Mouse (Mus musculus): ENCODE measurements around the gene Psme1. TPM values are rescaled to one million over a fixed set of nuclear protein-coding genes. Genes with fewer than 3 reads are reported as not detected.
A peak's percentile ranks its signal among the peaks of the same experiment; 100 is the strongest.

Gene Psme1
- total and polyA plus RNA-seq, 2 experiments from 2014 or later: 128 to 244 TPM

DNA sequence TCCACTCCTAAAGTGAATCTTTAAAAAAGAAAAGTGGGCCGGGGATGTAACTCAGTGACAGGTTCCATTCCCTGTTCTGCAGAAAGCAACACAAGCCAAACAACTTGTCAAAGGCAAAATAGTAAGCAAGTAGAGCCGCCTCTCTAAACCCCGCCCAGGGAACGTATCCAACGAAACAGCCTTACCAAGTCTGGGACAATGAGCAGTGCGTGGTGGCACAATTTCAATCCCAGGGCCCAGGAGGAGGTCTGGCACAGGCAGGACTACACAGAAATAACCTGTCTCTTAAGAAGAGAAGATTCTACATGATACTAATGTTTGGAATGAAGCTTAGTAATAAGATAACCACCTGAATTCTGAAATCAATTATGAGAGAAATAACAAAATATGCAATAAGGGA is 27.7 kb upstream of the Psme1 start:
- TF ChIP-seq CTCF (IDR thresholded peaks at IDR 0.05; ENCODE audit: low read depth): no peak
- ATAC-seq: no peak
- WGBS: 65% methylated on average over 6 of the region's 6 CpGs
- Histone ChIP-seq H3K27ac (no peak overlapping the region), H3K4me3 (ENCODE audit: low read length) (no peak overlapping the region), H3K9me3 (ENCODE audit: low read length) (no peaks in the 10 kb centered on the region), H3K4me1 (ENCODE audit: insufficient read depth, low read length) (no peaks in the 10 kb centered on the region), H3K9ac (replicated peaks; ENCODE audit: low read length) (no peak overlapping the region), H3K27me3 (ENCODE audit: insufficient read depth, low read length) (no peaks in the 10 kb centered on the region), H3K4me2 (ENCODE audit: low read depth, low read length) (no peak overlapping the region), H3K36me3 (ENCODE audit: insufficient read depth, low read length) (peaks cover 18% of the 10 kb centered on the region)
- DNase-seq (ENCODE audit: low spot score): no peak

- H3K4me2 ChIP-seq (ENCODE audit: low read depth, low read length): no peak overlapping the region
- H3K4me1 ChIP-seq (ENCODE audit: insufficient read depth, low read length): no peaks in the 10 kb centered on the region
- no peak for ATAC-seq
- no peaks in the 10 kb centered on the region for H3K27me3 ChIP-seq (ENCODE audit: insufficient read depth, low read length)
- no peak overlapping the region for H3K27ac ChIP-seq
- WGBS: 71% methylated on average over 5 of the region's 5 CpGs
- DNase-seq (ENCODE audit: low spot score): no peak
- H3K4me3 ChIP-seq (ENCODE audit: low read length): no peak overlapping the region
- no peak for TF ChIP-seq CTCF (IDR thresholded peaks at IDR 0.05; ENCODE audit: low read depth)
- H3K9me3 ChIP-seq (ENCODE audit: low read length): no peaks in the 10 kb centered on the region
- H3K36me3 ChIP-seq (ENCODE audit: insufficient read depth, low read length): peaks cover 16% of the 10 kb centered on the region
- no peak overlapping the region for H3K9ac ChIP-seq (replicated peaks; ENCODE audit: low read length)
Measured at GRCm38 (mm10) chr14:55551347-55551746, 26.6 kb upstream of the Psme1 start.

GRCm38 (mm10) chr14:55551794-55552193 is 26.1 kb upstream of the Psme1 start:
- H3K9ac ChIP-seq (replicated peaks; ENCODE audit: low read length): no peak overlapping the region
- no peak overlapping the region for H3K4me2 ChIP-seq (ENCODE audit: low read depth, low read length)
- no peaks in the 10 kb centered on the region for H3K27me3 ChIP-seq (ENCODE audit: insufficient read depth, low read length)
- H3K4me3 ChIP-seq (ENCODE audit: low read length): no peak overlapping the region
- TF ChIP-seq CTCF (IDR thresholded peaks at IDR 0.05; ENCODE audit: low read depth): no peak
- peaks cover 16% of the 10 kb centered on the region for H3K36me3 ChIP-seq (ENCODE audit: insufficient read depth, low read length)
- H3K27ac ChIP-seq: no peak overlapping the region
- ATAC-seq (no peak), DNase-seq (ENCODE audit: low spot score) (no peak)
- no peaks in the 10 kb centered on the region for H3K4me1 ChIP-seq (ENCODE audit: insufficient read depth, low read length)
- 91% methylated on average over 8 of the region's 8 CpGs for WGBS
- H3K9me3 ChIP-seq (ENCODE audit: low read length): no peaks in the 10 kb centered on the region

GRCm38 (mm10) chr14:55554635-55555034 is 23.3 kb upstream of the Psme1 start:
- Histone ChIP-seq H3K4me1 (ENCODE audit: insufficient read depth, low read length) (no peaks in the 10 kb centered on the region), H3K36me3 (ENCODE audit: insufficient read depth, low read length) (no peaks in the 10 kb centered on the region), H3K27ac (no peak overlapping the region), H3K4me2 (ENCODE audit: low read depth, low read length) (no peak overlapping the region), H3K9me3 (ENCODE audit: low read length) (no peaks in the 10 kb centered on the region), H3K27me3 (ENCODE audit: insufficient read depth, low read length) (no peaks in the 10 kb centered on the region), H3K9ac (replicated peaks; ENCODE audit: low read length) (no peak overlapping the region), H3K4me3 (ENCODE audit: low read length) (no peak overlapping the region)
- ATAC-seq (no peak), DNase-seq (ENCODE audit: low spot score) (no peak)
- TF ChIP-seq CTCF (IDR thresholded peaks at IDR 0.05; ENCODE audit: low read depth): no peak

GRCm38 (mm10) chr14:55555788-55556187 is 22.1 kb upstream of the Psme1 start:
- Histone ChIP-seq H3K27me3 (ENCODE audit: insufficient read depth, low read length) (no peaks in the 10 kb centered on the region), H3K27ac (no peak overlapping the region), H3K4me1 (ENCODE audit: insufficient read depth, low read length) (no peaks in the 10 kb centered on the region), H3K4me3 (ENCODE audit: low read length) (no peak overlapping the region), H3K4me2 (ENCODE audit: low read depth, low read length) (no peak overlapping the region), H3K9ac (replicated peaks; ENCODE audit: low read length) (no peak overlapping the region), H3K36me3 (ENCODE audit: insufficient read depth, low read length) (no peaks in the 10 kb centered on the region), H3K9me3 (ENCODE audit: low read length) (no peaks in the 10 kb centered on the region)
- DNase-seq (ENCODE audit: low spot score) (no peak), ATAC-seq (no peak)
- 84% methylated on average over 3 of the region's 3 CpGs for WGBS
- TF ChIP-seq CTCF (IDR thresholded peaks at IDR 0.05; ENCODE audit: low read depth): no peak

- Histone ChIP-seq H3K4me1 (ENCODE audit: insufficient read depth, low read length) (peaks cover 11% of the 10 kb centered on the region), H3K4me2 (ENCODE audit: low read depth, low read length) (no peak overlapping the region), H3K9me3 (ENCODE audit: low read length) (no peaks in the 10 kb centered on the region), H3K9ac (replicated peaks; ENCODE audit: low read length) (no peak overlapping the region), H3K27ac (no peak overlapping the region), H3K27me3 (ENCODE audit: insufficient read depth, low read length) (no peaks in the 10 kb centered on the region), H3K4me3 (ENCODE audit: low read length) (no peak overlapping the region), H3K36me3 (ENCODE audit: insufficient read depth, low read length) (no peaks in the 10 kb centered on the region)
- TF ChIP-seq CTCF (IDR thresholded peaks at IDR 0.05; ENCODE audit: low read depth): peak; percentile 87
- peak; percentile 83 for DNase-seq (ENCODE audit: low spot score)
- WGBS: 31% methylated on average over 5 of the region's 5 CpGs
- no peak for ATAC-seq
Measured at GRCm38 (mm10) chr14:55557003-55557402, 20.9 kb upstream of the Psme1 start.

GRCm38 (mm10) chr14:55557587-55557986 is 20.3 kb upstream of the Psme1 start:
- no peak for TF ChIP-seq CTCF (IDR thresholded peaks at IDR 0.05; ENCODE audit: low read depth)
- no peaks in the 10 kb centered on the region for H3K27me3 ChIP-seq (ENCODE audit: insufficient read depth, low read length)
- no peak overlapping the region for H3K27ac ChIP-seq
- H3K4me1 ChIP-seq (ENCODE audit: insufficient read depth, low read length): peaks cover 15% of the 10 kb centered on the region
- no peak overlapping the region for H3K4me2 ChIP-seq (ENCODE audit: low read depth, low read length)
- ATAC-seq: no peak
- no peaks in the 10 kb centered on the region for H3K9me3 ChIP-seq (ENCODE audit: low read length)
- no peak for DNase-seq (ENCODE audit: low spot score)
- no peak overlapping the region for H3K4me3 ChIP-seq (ENCODE audit: low read length)
- H3K36me3 ChIP-seq (ENCODE audit: insufficient read depth, low read length): no peaks in the 10 kb centered on the region
- 91% methylated on average over 3 of the region's 3 CpGs for WGBS
- no peak overlapping the region for H3K9ac ChIP-seq (replicated peaks; ENCODE audit: low read length)

All from hindbrain, postnatal 0 days (tissue).